Mouse (Mus musculus) layer of hippocampus, postnatal 10 days (tissue): ENCODE results near the gene Gm12800. TPM values are rescaled to one million over a fixed set of nuclear protein-coding genes. Genes with fewer than 3 reads are reported as not detected.
A peak's percentile ranks its signal among the peaks of the same experiment; 100 is the strongest.
"Not testable (repeated sequence)": the region's sequence is repeated elsewhere in the genome, so short reads cannot be mapped to it uniquely, and the experiment has no call there.

Experiments
- DNase-seq, 2 experiments: peaks; one replicate each; pipeline ENCODE4 v3.0.0; 2021; ENCODE audit warnings: low spot score in 2 of 2
- long read RNA-seq: library from polyadenylated mRNA; stranded (forward); transcript quantifications from one replicate; pipeline ENCODE4 v2.0.0, GENCODE M21; 2023
- total RNA-seq, 2 experiments: library from RNA; stranded (reverse); gene quantifications; 2 replicates each; pipeline ENCODE4 v1.2.3; 2021

Gene Gm12800
- total RNA-seq: not detected
- long read RNA-seq: 0 reads

DNA sequence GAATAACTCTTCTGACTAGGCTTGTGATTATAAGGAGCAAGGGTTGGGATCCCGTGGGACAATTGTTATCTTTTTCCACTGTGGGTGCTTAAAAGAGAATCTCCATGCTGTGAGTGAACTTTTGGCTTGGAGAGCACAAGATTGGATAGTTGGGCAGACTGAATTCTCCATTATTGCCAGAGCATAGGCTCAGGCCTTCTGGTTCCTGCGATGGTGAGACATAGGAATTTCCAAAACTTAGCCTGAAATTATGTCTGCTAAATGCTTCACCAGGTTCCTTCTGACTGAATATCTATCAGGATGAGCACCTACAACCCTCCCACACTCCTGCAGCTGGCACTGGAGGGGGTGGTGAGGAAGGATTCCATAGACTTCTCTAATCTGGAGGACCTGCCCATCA is at the start of gene Gm12800:
Gene Gm12800, plus strand, starts transcription at position 301 of the 400 bp plus-strand sequence.
- not testable (repeated sequence) for DNase-seq

- DNase-seq: peak; percentile 5 to 29
These were observed 48.0 kb upstream of the Gm12800 start for GRCm38 (mm10) chr4:101860873-101861272.

DNA sequence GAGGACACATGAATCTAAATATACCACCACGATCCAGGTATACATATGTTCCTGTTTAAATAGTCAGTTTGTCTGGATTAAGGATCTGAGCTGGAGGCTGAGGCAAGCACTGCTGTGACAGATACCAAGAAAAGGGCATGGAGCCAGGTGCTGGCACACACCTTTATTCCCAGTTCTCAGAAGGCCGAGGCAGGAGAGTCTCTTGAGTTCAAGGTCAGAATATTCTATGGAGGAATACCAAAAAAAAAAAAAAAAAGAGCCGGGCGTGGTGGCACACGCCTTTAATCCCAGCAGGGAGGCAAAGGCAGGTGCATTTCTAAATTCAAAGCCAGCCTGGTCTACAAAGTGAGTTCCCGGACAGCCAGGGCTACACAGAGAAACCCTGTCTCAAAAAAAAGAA is 46.6 kb upstream of the Gm12800 start:
- DNase-seq: no peak

DNA sequence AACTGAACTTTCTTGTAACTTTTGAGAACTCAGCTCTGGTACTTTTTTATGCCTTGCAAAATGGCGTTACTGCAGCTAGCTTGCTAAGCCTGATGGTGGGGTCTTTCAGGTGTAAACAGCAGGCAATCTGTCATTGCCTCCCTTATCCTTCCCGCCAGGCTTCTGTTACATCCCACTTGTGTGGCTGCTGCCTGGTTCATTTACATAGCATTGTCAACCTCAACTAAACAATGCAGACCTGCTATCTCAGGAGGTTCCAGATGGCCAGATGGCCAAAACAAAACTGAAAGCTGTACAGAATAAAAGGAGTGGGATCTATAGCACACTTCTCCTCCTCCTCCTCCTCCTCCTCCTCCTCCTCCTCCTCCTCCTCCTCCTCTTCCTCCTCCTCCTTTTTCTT is 36.9 kb upstream of the Gm12800 start:
- DNase-seq: not testable (repeated sequence)

- not testable (repeated sequence) for DNase-seq
These were observed 33.2 kb upstream of the Gm12800 start for GRCm38 (mm10) chr4:101875687-101876086.

GRCm38 (mm10) chr4:101883641-101884040 is 25.3 kb upstream of the Gm12800 start:
- DNase-seq: no peak

GRCm38 (mm10) chr4:101889377-101889776 is 19.5 kb upstream of the Gm12800 start:
- DNase-seq: no peak

- no peak for DNase-seq
These were observed 15.1 kb upstream of the Gm12800 start, which contains the start of gene C130073F10Rik for GRCm38 (mm10) chr4:101893656-101894420. TSS of gene C130073F10Rik (minus strand) at chr4:101893789.

DNA sequence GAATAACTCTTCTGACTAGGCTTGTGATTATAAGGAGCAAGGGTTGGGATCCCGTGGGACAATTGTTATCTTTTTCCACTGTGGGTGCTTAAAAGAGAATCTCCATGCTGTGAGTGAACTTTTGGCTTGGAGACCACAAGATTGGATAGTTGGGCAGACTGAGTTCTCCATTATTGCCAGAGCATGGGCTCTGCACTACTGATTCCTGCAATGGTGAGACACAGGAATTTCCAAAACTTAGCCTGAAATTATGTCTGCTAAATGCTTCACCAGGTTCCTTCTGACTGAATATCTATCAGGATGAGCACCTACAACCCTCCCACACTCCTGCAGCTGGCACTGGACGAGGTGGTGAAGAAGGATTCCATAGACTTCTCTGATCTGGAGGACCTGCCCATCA is 31.2 kb downstream of the Gm12800 start, which contains the start of gene Gm12794:
Gene Gm12794, plus strand, starts transcription at position 301 of the 400 bp plus-strand sequence.
- not testable (repeated sequence) for DNase-seq

Other genes with a start within 250 kb of the Gm12800 start
- 1 to 10 TPM; 3.7 to 5.6 TPM for gene Lepr, start 191.7 kb upstream of the Gm12800 start, total RNA-seq
- not detected for gene B020004J07Rik, start 65.1 kb upstream of the Gm12800 start, total RNA-seq
- gene C130073F10Rik, start 15.3 kb upstream of the Gm12800 start, total RNA-seq: not detected
- not detected for gene Gm12794, start 31.3 kb downstream of the Gm12800 start, total RNA-seq
- not detected for gene Gm12790, start 71.9 kb downstream of the Gm12800 start, total RNA-seq
- gene Gm12789, start 77.5 kb downstream of the Gm12800 start, total RNA-seq: not detected
- 10 to 100 TPM; 60.0 to 67.1 TPM for gene Pde4b, start 178.4 kb downstream of the Gm12800 start, total RNA-seq